Mouse (Mus musculus) liver, postnatal 0 days (tissue): Measurements from ENCODE around the gene Ube4a. TPM values are rescaled to one million over a fixed set of nuclear protein-coding genes. Genes with fewer than 3 reads are reported as not detected.

Source experiments
- ATAC-seq: fragments of 200-750 bp; cut with Nextera tagmentation; 2 replicates; pipeline ENCODE4 v1.8.0; 2017; ENCODE audit warnings: mild to moderate bottlenecking, moderate library complexity
- DNase-seq: peaks from one replicate; pipeline ENCODE4 v3.0.0-alpha.2; 2016
- H3K27ac ChIP-seq: fragments of 300-500 bp; sonication (generic); 2 replicates; pipeline ENCODE4 v1.5.1; 2014; ENCODE audit warnings: antibody characterized with exemption, moderate library complexity, mild to moderate bottlenecking, low read depth
- H3K27me3 ChIP-seq: fragments of 300-500 bp; sonication (generic); 2 replicates; pipeline ENCODE4 v1.6.1; 2014; ENCODE audit warnings: low read length, control low read depth, mixed read lengths; ENCODE audit not compliant: insufficient read depth
- H3K36me3 ChIP-seq: fragments of 300-500 bp; sonication (generic); replicated peaks from 2 replicates; pipeline ENCODE4 v1.6.1; 2014; ENCODE audit warnings: mild to moderate bottlenecking, control low read depth, low read length, moderate library complexity, mixed read lengths; ENCODE audit not compliant: insufficient read depth
- H3K4me1 ChIP-seq: fragments of 300-500 bp; sonication (generic); 2 replicates; pipeline ENCODE4 v1.6.1; 2014; ENCODE audit warnings: antibody characterized with exemption, mild to moderate bottlenecking, control low read depth; ENCODE audit not compliant: insufficient read depth
- H3K4me2 ChIP-seq: fragments of 300-500 bp; sonication (generic); 2 replicates; pipeline ENCODE4 v1.6.1; 2014; ENCODE audit warnings: low read depth, mild to moderate bottlenecking, low read length, moderate library complexity, mixed read lengths
- H3K4me3 ChIP-seq: fragments of 300-500 bp; sonication (generic); 2 replicates; pipeline ENCODE4 v1.5.1; 2014; ENCODE audit warnings: low read depth, low read length
- H3K9ac ChIP-seq: fragments of 300-500 bp; sonication (generic); replicated peaks from 2 replicates; pipeline ENCODE4 v1.6.1; 2014; ENCODE audit warnings: mild to moderate bottlenecking, moderate library complexity
- H3K9me3 ChIP-seq: fragments of 300-500 bp; sonication (generic); 2 replicates; pipeline ENCODE4 v1.6.1; 2016; ENCODE audit warnings: mild to moderate bottlenecking, control low read depth, low read length, mixed read lengths
- CTCF ChIP-seq: sonication (generic); IDR thresholded peaks from 2 replicates; pipeline ENCODE4 v1.5.1; 2016; ENCODE audit warnings: antibody characterized with exemption, low read depth
- EP300 ChIP-seq: IDR thresholded peaks from 2 replicates; pipeline ENCODE4 v1.6.1; 2016; ENCODE audit warnings: antibody characterized with exemption, low read depth, mild to moderate bottlenecking
- WGBS: fragments of 180-500 bp; shearing (Covaris S2); extraction: QIAGEN DNeasy Blood & Tissue Kit; methylation state at CpG from one replicate; pipeline ENCODE4 v1.1.7; 2014; ENCODE audit not compliant: insufficient replicate concordance; 5-methylcytosine and 5-hydroxymethylcytosine counted together
- polyA plus RNA-seq: library from polyadenylated mRNA; unstranded; fragments of >200 nt; fragmentation: Nextera tagmentation; extraction: Ambion mirVana; gene quantifications from 2 replicates; pipeline ENCODE4 v1.2.1, GENCODE M21; 2015

Gene Ube4a
- polyA plus RNA-seq, 1 experiment from 2014 or later = 7.5 TPM

DNA sequence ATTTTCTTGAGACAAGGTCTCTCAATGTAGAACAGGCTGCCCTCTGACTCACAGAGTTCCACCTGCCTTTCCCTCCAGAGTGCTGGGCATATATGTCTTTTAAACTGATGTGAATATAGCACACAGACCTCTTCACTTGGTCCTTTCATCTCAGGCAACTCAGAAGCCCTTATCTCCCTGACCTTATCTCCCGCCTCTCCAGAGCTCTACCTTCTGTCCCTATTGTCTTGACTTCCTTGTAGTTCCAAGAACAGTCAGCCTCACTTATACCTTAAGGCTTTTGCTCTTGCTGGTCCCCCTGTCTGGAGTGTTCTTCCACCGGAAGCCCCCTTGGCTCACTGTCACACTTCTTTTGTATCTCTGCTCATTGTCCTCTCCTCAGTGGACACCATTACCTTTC lies 75.3 kb downstream of the Ube4a start:
- no peak for ATAC-seq
- H3K4me1 ChIP-seq = no peaks in the 10 kb centered on the region
- DNase-seq = no peak
- no peaks in the 10 kb centered on the region for H3K27me3 ChIP-seq
- TF ChIP-seq CTCF (no peak), EP300 (no peak)
- no peak overlapping the region for H3K9ac ChIP-seq
- no peak overlapping the region for H3K4me3 ChIP-seq
- H3K27ac ChIP-seq = no peak overlapping the region
- no peaks in the 10 kb centered on the region for H3K36me3 ChIP-seq
- 42% methylated on average over 2 of the region's 2 CpGs for WGBS
- no peak overlapping the region for H3K4me2 ChIP-seq
- no peaks in the 10 kb centered on the region for H3K9me3 ChIP-seq

DNA sequence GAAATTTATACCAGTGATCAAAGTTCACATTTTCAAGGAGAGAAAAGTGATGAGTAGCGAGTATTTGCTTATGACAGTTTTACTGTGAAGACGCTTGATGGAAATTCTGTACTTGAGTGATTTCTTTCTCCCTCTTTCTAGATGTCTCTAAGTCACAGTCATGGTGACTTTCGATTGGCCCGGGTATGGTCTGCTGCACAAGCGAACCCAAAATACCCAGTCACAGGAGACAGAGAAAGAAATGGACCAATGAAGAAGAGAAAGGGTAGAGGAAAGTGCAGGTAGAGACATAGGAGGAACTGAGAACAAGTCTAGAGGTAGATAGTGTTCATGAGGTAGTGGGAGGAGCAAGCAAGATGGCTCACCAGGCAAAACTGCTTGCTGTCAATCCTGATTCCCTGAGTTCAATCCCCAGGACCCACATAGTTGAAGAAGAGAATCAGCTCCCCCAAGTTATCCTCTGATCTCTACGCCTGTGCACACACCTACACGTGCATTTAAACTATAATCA lies 77.2 kb downstream of the Ube4a start:
- 77% methylated on average over 7 of the region's 7 CpGs for WGBS
- TF ChIP-seq EP300 = no peak
- TF ChIP-seq CTCF = no peak

DNA sequence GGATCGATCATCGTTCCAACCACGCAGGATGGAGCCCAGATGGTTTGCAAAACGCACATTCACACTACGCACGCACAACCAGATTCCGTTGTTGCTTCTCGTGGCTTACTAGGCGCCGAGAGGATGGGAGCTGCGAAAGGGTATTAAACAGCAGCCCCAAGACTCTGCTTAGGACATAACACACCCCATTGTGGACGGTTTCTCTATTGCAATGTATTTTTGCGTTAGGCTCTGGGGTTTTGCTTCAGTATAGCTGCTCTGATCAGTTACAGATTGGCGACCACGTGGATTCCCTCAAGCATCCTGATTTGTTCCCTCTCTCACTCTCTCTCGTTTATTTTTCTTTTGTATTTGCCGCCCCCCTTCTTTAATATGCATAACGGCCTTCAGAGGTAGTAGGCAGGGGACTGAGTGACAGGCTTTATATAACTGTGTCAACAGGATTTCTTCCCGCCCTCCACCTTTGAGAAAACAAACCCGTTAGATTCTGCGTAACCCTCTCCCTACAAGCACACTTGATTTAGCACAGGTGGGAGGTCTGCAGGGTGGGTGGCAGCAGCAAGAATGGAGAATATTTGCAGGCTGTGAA lies 82.3 kb downstream of the Ube4a start:
- TF ChIP-seq CTCF = no peak
- TF ChIP-seq EP300 = no peak

More for the DNA sequence above, 77.2 kb downstream of the Ube4a start:
- H3K4me2 ChIP-seq = no peak overlapping the region
- no peaks in the 10 kb centered on the region for H3K36me3 ChIP-seq
- H3K9me3 ChIP-seq = no peaks in the 10 kb centered on the region
- DNase-seq (no peak), ATAC-seq (no peak)
- H3K4me3 ChIP-seq = no peak overlapping the region
- no peak overlapping the region for H3K27ac ChIP-seq
- H3K9ac ChIP-seq = no peak overlapping the region
- no peaks in the 10 kb centered on the region for H3K27me3 ChIP-seq
- H3K4me1 ChIP-seq = 0 out of 2 replicates have a peak, but pooled peaks cover 2% of the 10 kb centered on the region

DNA sequence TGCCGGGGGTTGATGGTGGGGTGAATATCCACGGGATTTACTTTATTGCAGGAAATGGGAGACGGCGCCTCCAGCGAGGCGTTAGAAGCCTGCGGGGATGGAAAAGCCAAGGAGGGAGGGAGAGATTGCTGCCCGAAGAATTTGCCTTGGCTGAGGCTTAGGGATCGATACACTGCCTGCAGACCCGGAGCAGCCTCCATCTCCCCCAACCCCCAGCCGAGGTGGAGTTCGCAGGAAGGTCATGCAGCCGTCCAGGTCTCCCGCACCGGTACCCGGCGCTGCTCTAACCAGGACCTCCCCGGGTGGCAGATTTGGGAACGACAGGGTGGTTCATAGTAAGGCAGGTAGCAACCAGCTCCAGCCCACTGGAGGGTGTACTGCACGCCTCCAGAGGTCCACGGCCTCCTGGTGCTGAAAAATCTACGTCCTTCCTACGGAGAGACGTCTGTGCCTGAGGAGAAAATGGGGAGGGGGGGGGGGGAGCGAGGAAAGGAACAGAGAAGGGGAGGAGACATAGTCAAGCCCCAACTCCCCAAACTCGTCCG lies 82.9 kb downstream of the Ube4a start:
- ATAC-seq = peak; percentile 22; the same call in 1 of the 2 replicates

More for the DNA sequence above, 82.3 kb downstream of the Ube4a start:
- no peaks in the 10 kb centered on the region for H3K36me3 ChIP-seq
- peak overlapping the region; percentile 91; the same call in 1 of the 2 replicates for H3K9ac ChIP-seq
- H3K27ac ChIP-seq = no peak overlapping the region
- DNase-seq = no peak
- H3K9me3 ChIP-seq = no peaks in the 10 kb centered on the region
- H3K4me3 ChIP-seq = peak overlapping the region; percentile 91
- 2% methylated on average over 21 of the region's 21 CpGs for WGBS
- H3K4me1 ChIP-seq = peaks cover 28% of the 10 kb centered on the region
- no peaks in the 10 kb centered on the region for H3K27me3 ChIP-seq
- H3K4me2 ChIP-seq = peak overlapping the region; percentile 100
- no peak for ATAC-seq

DNA sequence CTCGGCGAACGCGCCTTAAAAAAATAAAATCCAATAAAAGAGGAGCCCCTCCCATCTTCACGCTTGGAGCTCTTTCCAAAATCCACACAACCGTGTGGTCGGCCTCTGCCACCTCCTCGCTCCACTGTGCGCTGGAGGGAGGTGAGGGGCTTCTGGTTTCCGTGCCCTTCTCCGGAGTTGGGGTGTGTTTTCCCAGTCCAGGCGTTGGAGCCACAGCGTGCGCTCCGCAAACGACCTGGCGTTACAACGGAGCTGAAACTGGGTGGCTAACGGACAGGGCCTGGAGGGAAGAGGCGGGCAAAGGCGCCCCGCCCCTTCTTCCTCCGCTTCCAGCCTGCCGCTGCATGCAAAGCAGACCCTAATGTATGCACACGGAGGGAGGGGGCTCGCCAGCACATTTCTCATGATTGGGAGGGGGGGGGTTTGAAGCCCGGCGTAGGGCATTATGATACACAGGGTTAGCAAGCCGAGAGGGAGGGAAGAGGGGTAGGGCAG lies 83.4 kb downstream of the Ube4a start:
- no peaks in the 10 kb centered on the region for H3K27me3 ChIP-seq
- peak; percentile 16; the same call in 1 of the 2 replicates for ATAC-seq
- no peaks in the 10 kb centered on the region for H3K9me3 ChIP-seq
- H3K4me3 ChIP-seq = peak overlapping the region; percentile 91
- WGBS = under 1% methylated on average over 29 of the region's 29 CpGs
- H3K4me2 ChIP-seq = peak overlapping the region; percentile 100
- peaks cover 28% of the 10 kb centered on the region for H3K4me1 ChIP-seq
- H3K36me3 ChIP-seq = 0 out of 2 replicates have a peak, but pooled peaks cover 2% of the 10 kb centered on the region
- H3K9ac ChIP-seq = peak overlapping the region; percentile 91
- DNase-seq = peak; percentile 79
- peak overlapping the region; percentile 93 for H3K27ac ChIP-seq
- TF ChIP-seq CTCF (no peak), EP300 (no peak)

More for the DNA sequence above, 82.9 kb downstream of the Ube4a start:
- Histone ChIP-seq H3K36me3 (no peaks in the 10 kb centered on the region), H3K4me2 (peak overlapping the region; percentile 100), H3K27ac (no peak overlapping the region), H3K4me1 (peaks cover 28% of the 10 kb centered on the region), H3K9me3 (no peaks in the 10 kb centered on the region), H3K27me3 (no peaks in the 10 kb centered on the region), H3K4me3 (peak overlapping the region; percentile 91), H3K9ac (peak overlapping the region; percentile 91)
- WGBS = 3% methylated on average over 27 of the region's 27 CpGs
- TF ChIP-seq CTCF = no peak
- no peak for TF ChIP-seq EP300
- DNase-seq = peak; percentile 67

DNA sequence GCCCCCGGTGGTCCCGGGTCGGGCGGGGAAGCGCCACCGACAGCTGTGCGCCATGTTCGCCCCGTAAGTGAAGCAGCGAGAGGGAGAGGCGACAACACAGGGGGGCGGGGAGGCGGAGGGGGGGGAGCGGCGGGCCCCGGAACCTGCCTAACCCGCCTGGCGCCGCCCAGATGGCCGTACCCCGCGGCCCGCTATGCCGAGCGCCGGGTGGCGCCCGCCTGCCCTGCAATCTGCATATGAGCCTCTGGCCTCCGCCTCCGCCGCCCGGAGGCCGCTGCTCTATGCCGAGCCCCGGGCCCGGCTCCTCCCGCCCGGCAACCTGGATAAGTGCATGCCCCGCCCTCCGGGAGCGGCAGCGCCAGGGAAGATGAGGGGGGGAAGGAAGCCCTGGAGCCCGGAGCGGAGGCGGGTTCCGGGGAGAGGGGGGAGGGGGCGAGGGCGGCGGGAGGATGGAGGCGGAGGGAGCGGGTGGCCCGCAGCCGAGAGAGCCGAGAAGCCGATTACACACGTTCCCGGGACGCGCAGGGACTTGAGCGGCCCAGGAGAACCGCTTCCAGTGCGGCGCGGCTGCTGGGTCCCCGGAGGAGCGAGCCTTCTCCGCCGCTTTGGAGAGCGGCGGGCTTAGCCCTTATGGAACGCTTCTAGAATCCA lies 84.1 kb downstream of the Ube4a start, which contains the start of gene Kmt2a:
Kmt2a (minus strand) TSS at position 76 of the 651 bp plus-strand sequence.
- TF ChIP-seq CTCF = no peak
- TF ChIP-seq EP300 = no peak
- no peaks in the 10 kb centered on the region for H3K9me3 ChIP-seq
- DNase-seq (peak; percentile 97), ATAC-seq (peak; percentile 90)
- under 1% methylated on average over 33 of the region's 71 CpGs for WGBS
- H3K36me3 ChIP-seq = 0 out of 2 replicates have a peak, but pooled peaks cover 2% of the 10 kb centered on the region
- peak within 1 kb of the TSS; percentile 91 for H3K9ac ChIP-seq
- peak within 1 kb of the TSS; percentile 100 for H3K4me2 ChIP-seq
- peak within 1 kb of the TSS; percentile 91 for H3K4me3 ChIP-seq
- no peaks in the 10 kb centered on the region for H3K27me3 ChIP-seq
- H3K27ac ChIP-seq = peak within 1 kb of the TSS; percentile 93
- peaks cover 28% of the 10 kb centered on the region for H3K4me1 ChIP-seq
